Mouse (Mus musculus) midbrain, postnatal 0 days (tissue): ENCODE measurements around the gene Commd8. TPM values are rescaled to one million over a fixed set of nuclear protein-coding genes. Genes with fewer than 3 reads are reported as not detected.

Experiments
- ATAC-seq: fragments of 200-750 bp; cut with Nextera tagmentation; 2 replicates; pipeline ENCODE4 v1.8.0; 2017; ENCODE audit warnings: moderate number of reproducible peaks, mild to moderate bottlenecking, moderate TSS enrichment, moderate library complexity; ENCODE audit not compliant: low FRiP score
- DNase-seq: peaks from one replicate; pipeline ENCODE4 v3.0.0-alpha.2; 2015; ENCODE audit warnings: low spot score
- H3K27ac ChIP-seq: fragments of 300-500 bp; sonication (generic); 2 replicates; pipeline ENCODE4 v1.5.1; 2014; ENCODE audit warnings: low read depth, mild to moderate bottlenecking, low read length, mixed read lengths
- H3K27me3 ChIP-seq: fragments of 300-500 bp; sonication (generic); 2 replicates; pipeline ENCODE4 v1.6.1; 2014; ENCODE audit warnings: low read length, control low read depth, mixed read lengths; ENCODE audit not compliant: insufficient read depth
- H3K36me3 ChIP-seq: fragments of 300-500 bp; sonication (generic); 2 replicates; pipeline ENCODE4 v1.6.1; 2014; ENCODE audit warnings: low read length, control low read depth, mixed read lengths; ENCODE audit not compliant: insufficient read depth
- H3K4me1 ChIP-seq: fragments of 300-500 bp; sonication (generic); 2 replicates; pipeline ENCODE4 v1.6.1; 2014; ENCODE audit warnings: mild to moderate bottlenecking, control low read depth, antibody characterized with exemption, low read length, mixed read lengths; ENCODE audit not compliant: insufficient read depth
- H3K4me2 ChIP-seq: fragments of 300-500 bp; sonication (generic); 2 replicates; pipeline ENCODE4 v1.6.1; 2014; ENCODE audit warnings: low read depth, mild to moderate bottlenecking, low read length, mixed read lengths; ENCODE audit not compliant: poor library complexity, severe bottlenecking
- H3K4me3 ChIP-seq: fragments of 300-500 bp; sonication (generic); 2 replicates; pipeline ENCODE4 v1.5.1; 2014; ENCODE audit warnings: low read depth, mild to moderate bottlenecking, low read length, moderate library complexity
- H3K9ac ChIP-seq: fragments of 300-500 bp; sonication (generic); replicated peaks from 2 replicates; pipeline ENCODE4 v1.6.1; 2014; ENCODE audit warnings: mild to moderate bottlenecking, low read length, moderate library complexity, mixed read lengths; ENCODE audit not compliant: poor library complexity, severe bottlenecking
- H3K9me3 ChIP-seq: fragments of 300-500 bp; sonication (generic); 2 replicates; pipeline ENCODE4 v1.6.1; 2016; ENCODE audit warnings: low read length, control low read depth
- CTCF ChIP-seq: IDR thresholded peaks from 2 replicates; pipeline ENCODE4 v1.5.1; 2016; ENCODE audit warnings: antibody characterized with exemption, mild to moderate bottlenecking
- WGBS: fragments of 180-500 bp; shearing (Covaris S2); extraction: QIAGEN DNeasy Blood & Tissue Kit; methylation state at CpG from one replicate; pipeline ENCODE4 v1.1.7; 2014; 5-methylcytosine and 5-hydroxymethylcytosine counted together
- polyA plus RNA-seq: library from polyadenylated mRNA; unstranded; fragments of >200 nt; fragmentation: Nextera tagmentation; extraction: Ambion mirVana; gene quantifications from 2 replicates; pipeline ENCODE4 v1.2.1, GENCODE M21; 2015
- total RNA-seq: library from RNA; depleted of rRNA; stranded (reverse); fragments of >200 nt; gene quantifications from 2 replicates; pipeline ENCODE4 v1.2.3, GENCODE M21; 2014

The Commd8 gene
- total and polyA plus RNA-seq, 2 experiments from 2014 or later: 23.9 to 146 TPM

GRCm38 (mm10) chr5:72175530-72175929 lies 7.5 kb upstream of the Commd8 start:
- no peaks in the 10 kb centered on the region for H3K27me3 ChIP-seq
- no peak for TF ChIP-seq CTCF
- H3K4me1 ChIP-seq: no peaks in the 10 kb centered on the region
- no peaks in the 10 kb centered on the region for H3K36me3 ChIP-seq
- H3K4me3 ChIP-seq: no peak overlapping the region
- no peak overlapping the region for H3K27ac ChIP-seq
- H3K9me3 ChIP-seq: no peaks in the 10 kb centered on the region
- WGBS: 3% methylated on average over 7 of the region's 7 CpGs
- no peak overlapping the region; the same call in 1 of the 2 replicates for H3K9ac ChIP-seq
- ATAC-seq: peak; percentile 55; the same call in 1 of the 2 replicates
- H3K4me2 ChIP-seq: peak overlapping the region; percentile 33
- DNase-seq: peak; percentile 18

GRCm38 (mm10) chr5:72175050-72175449 lies 7.1 kb upstream of the Commd8 start:
- DNase-seq: no peak
- Histone ChIP-seq H3K27ac (no peak overlapping the region), H3K4me1 (no peaks in the 10 kb centered on the region), H3K9ac (no peak overlapping the region), H3K27me3 (no peaks in the 10 kb centered on the region), H3K36me3 (no peaks in the 10 kb centered on the region), H3K4me2 (0 out of 2 replicates have a peak overlapping the region, but pooled peaks have one; percentile 33), H3K4me3 (no peak overlapping the region), H3K9me3 (no peaks in the 10 kb centered on the region)
- WGBS: 37% methylated on average over 4 of the region's 4 CpGs
- ATAC-seq: no peak
- no peak for TF ChIP-seq CTCF

GRCm38 (mm10) chr5:72173521-72173920 lies 5.5 kb upstream of the Commd8 start:
- no peaks in the 10 kb centered on the region for H3K4me1 ChIP-seq
- H3K9me3 ChIP-seq: no peaks in the 10 kb centered on the region
- no peak overlapping the region for H3K9ac ChIP-seq
- no peak overlapping the region for H3K4me2 ChIP-seq
- no peaks in the 10 kb centered on the region for H3K27me3 ChIP-seq
- ATAC-seq: no peak
- no peak overlapping the region for H3K4me3 ChIP-seq
- H3K36me3 ChIP-seq: no peaks in the 10 kb centered on the region
- no peak for TF ChIP-seq CTCF
- H3K27ac ChIP-seq: no peak overlapping the region
- WGBS: 63% methylated on average over 1 of the region's 1 CpGs
- DNase-seq: no peak

DNA sequence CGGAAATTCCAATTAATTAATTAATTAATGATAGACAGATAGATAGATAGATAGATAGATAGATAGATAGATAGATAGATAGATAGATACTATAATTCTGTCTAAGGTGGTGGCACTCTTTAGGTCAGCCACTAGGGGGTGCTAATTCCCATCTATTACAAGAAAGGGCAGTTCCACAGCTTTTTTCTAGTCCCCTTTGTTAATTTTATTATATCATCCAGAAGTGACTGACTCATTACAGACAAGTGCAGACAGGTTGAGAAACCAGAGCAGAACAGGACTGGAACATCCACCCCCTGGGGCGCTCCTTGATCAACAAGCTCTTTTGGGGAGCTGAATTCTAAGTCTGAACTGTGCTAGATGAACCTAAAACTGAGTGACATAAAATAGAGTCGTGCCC lies 4.7 kb upstream of the Commd8 start:
- Histone ChIP-seq H3K27me3 (no peaks in the 10 kb centered on the region), H3K4me3 (no peak overlapping the region), H3K9me3 (no peaks in the 10 kb centered on the region), H3K9ac (no peak overlapping the region), H3K4me1 (no peaks in the 10 kb centered on the region), H3K27ac (no peak overlapping the region), H3K36me3 (no peaks in the 10 kb centered on the region), H3K4me2 (no peak overlapping the region)
- ATAC-seq (no peak), DNase-seq (peak; percentile 50)
- WGBS: 33% methylated on average over 3 of the region's 3 CpGs
- TF ChIP-seq CTCF: peak; percentile 67

DNA sequence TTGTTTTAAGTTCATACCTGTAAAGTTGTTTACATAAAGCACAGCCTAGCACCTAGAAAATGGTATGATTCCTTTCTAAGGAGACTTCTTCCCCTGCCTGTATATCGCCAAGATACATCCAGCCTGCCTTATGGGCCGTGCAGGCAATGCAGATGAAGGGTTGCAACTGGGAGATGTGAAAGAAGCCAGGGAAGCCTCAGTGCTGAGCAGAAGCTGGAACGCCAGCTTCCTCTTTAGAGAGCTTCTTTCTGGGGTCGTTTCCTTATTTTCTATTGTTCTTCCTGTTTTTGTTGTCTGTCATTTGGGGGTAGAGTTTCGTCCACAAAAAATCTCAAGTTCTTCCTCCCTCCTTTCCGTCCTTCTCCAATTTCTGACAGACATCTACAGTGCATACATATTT lies 2.1 kb upstream of the Commd8 start:
- no peak for ATAC-seq

DNA sequence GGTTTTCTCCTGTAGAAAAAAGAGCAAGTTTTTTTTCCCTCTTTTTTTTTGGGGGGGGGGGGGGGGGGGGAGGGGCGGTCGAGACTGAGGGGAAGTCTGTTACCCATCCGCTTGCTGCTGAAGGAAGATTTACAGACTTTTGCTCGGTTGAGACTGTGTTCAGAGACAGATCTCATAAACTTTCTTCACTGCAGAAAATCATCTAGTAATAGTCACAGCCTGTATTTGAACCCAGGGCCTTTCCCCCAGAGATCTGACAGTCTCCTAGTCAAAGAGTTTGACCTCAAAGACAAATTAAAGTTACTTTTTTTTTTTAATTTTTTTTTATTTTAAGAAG lies 264 bp upstream of the Commd8 start:
- no peak for ATAC-seq
- Histone ChIP-seq H3K4me3 (peak overlapping the region; percentile 67), H3K4me2 (peak overlapping the region; percentile 92), H3K4me1 (peaks cover 12% of the 10 kb centered on the region; the same call in 1 of the 2 replicates), H3K27ac (no peak overlapping the region), H3K27me3 (no peaks in the 10 kb centered on the region), H3K9ac (no peak overlapping the region), H3K36me3 (no peaks in the 10 kb centered on the region; the same call in 1 of the 2 replicates), H3K9me3 (no peaks in the 10 kb centered on the region)
- DNase-seq: no peak
- TF ChIP-seq CTCF: no peak
- 0% methylated on average over 2 of the region's 4 CpGs for WGBS

More for the DNA sequence above, 2.1 kb upstream of the Commd8 start:
- Histone ChIP-seq H3K4me2 (no peak overlapping the region), H3K27ac (no peak overlapping the region), H3K4me1 (peaks cover 6% of the 10 kb centered on the region; the same call in 1 of the 2 replicates), H3K9me3 (no peaks in the 10 kb centered on the region), H3K9ac (no peak overlapping the region), H3K4me3 (no peak overlapping the region), H3K27me3 (no peaks in the 10 kb centered on the region), H3K36me3 (no peaks in the 10 kb centered on the region)
- no peak for TF ChIP-seq CTCF
- DNase-seq: no peak
- 74% methylated on average over 6 of the region's 6 CpGs for WGBS
